Mouse (Mus musculus) small intestine, adult 2 months (tissue): Measurements from ENCODE around the gene Foxc2. TPM values are rescaled to one million over a fixed set of nuclear protein-coding genes. Genes with fewer than 3 reads are reported as not detected.

Experiments
- H3K27ac ChIP-seq: fragments of 200-500 bp; 2 replicates; pipeline ENCODE4 v1.5.1; 2012; ENCODE audit warnings: low read depth, low read length, control low read depth, inconsistent platforms; ENCODE audit not compliant: insufficient read depth
- H3K27me3 ChIP-seq: fragments of 200-500 bp; 2 replicates; pipeline ENCODE4 v1.6.1; 2012; ENCODE audit warnings: mild to moderate bottlenecking, moderate library complexity, low read length, inconsistent platforms; ENCODE audit not compliant: control insufficient read depth, insufficient read depth
- H3K36me3 ChIP-seq: fragments of 200-500 bp; 2 replicates; pipeline ENCODE4 v1.6.1; 2012; ENCODE audit warnings: mild to moderate bottlenecking, low read length, control low read depth, inconsistent platforms; ENCODE audit not compliant: control insufficient read depth, insufficient read depth
- H3K4me1 ChIP-seq: fragments of 200-500 bp; 2 replicates; pipeline ENCODE4 v1.6.1; 2012; ENCODE audit warnings: low read length, inconsistent platforms, mixed read lengths; ENCODE audit not compliant: control insufficient read depth, insufficient read depth, insufficient read length
- H3K4me3 ChIP-seq: fragments of 200-500 bp; 2 replicates; pipeline ENCODE4 v1.5.1; 2012; ENCODE audit warnings: low read depth, mild to moderate bottlenecking, control low read depth, inconsistent platforms, low read length, moderate library complexity
- CTCF ChIP-seq: fragments of 200-500 bp; IDR thresholded peaks from 2 replicates; pipeline ENCODE4 v1.5.1; 2012; ENCODE audit warnings: low read depth, mild to moderate bottlenecking, control low read depth, inconsistent platforms, low read length, moderate library complexity, mixed read lengths; ENCODE audit not compliant: insufficient replicate concordance, insufficient read length; ENCODE audit errors: extremely low read depth
- POLR2A ChIP-seq: fragments of 200-500 bp; IDR thresholded peaks from 2 replicates; pipeline ENCODE4 v1.6.1; 2012; ENCODE audit warnings: low read depth, mild to moderate bottlenecking, control low read depth, inconsistent platforms, low read length, moderate library complexity
- WGBS: fragments of 180-500 bp; shearing (Covaris S2); methylation state at CpG from one replicate; pipeline ENCODE4 v1.1.7; 2018; 5-methylcytosine and 5-hydroxymethylcytosine counted together
- polyA plus RNA-seq: library from polyadenylated mRNA; depleted of rRNA; stranded (reverse); fragments of >200 nt; gene quantifications from 2 replicates; pipeline ENCODE4 v1.2.3, GENCODE M21; 2012; rRNA removed

Foxc2 gene
- 0.53 and 0.63 TPM in 2 replicates for polyA plus RNA-seq

GRCm38 (mm10) chr8:121115948-121116347, at the start of gene Foxc2:
Gene Foxc2 (plus strand): TSS chr8:121116171.
- peaks cover 67% of the 10 kb centered on the region for H3K27me3 ChIP-seq
- no peaks in the 10 kb centered on the region for H3K36me3 ChIP-seq
- TF ChIP-seq POLR2A (no peak; the same call in 1 of the 2 replicates), CTCF (no peak)
- 2% methylated on average over 25 of the region's 25 CpGs for WGBS
- H3K27ac ChIP-seq: no peak within 1 kb of the TSS
- peak within 1 kb of the TSS; percentile 63 for H3K4me3 ChIP-seq
- H3K4me1 ChIP-seq: peaks cover 9% of the 10 kb centered on the region; the same call in 1 of the 2 replicates

- H3K4me1 ChIP-seq: no peaks in the 10 kb centered on the region; the same call in 1 of the 2 replicates
- no peaks in the 10 kb centered on the region for H3K36me3 ChIP-seq
- peak overlapping the region; percentile 12 for H3K27ac ChIP-seq
- TF ChIP-seq CTCF (no peak), POLR2A (no peak)
- no peak overlapping the region for H3K4me3 ChIP-seq
- H3K27me3 ChIP-seq: peaks cover 33% of the 10 kb centered on the region
- 11% methylated on average over 12 of the region's 12 CpGs for WGBS
Measured at GRCm38 (mm10) chr8:121071454-121071853, 44.5 kb upstream of the Foxc2 start.

- H3K4me3 ChIP-seq: no peak overlapping the region
- peak overlapping the region; percentile 46; the same call in 1 of the 2 replicates for H3K27ac ChIP-seq
- no peaks in the 10 kb centered on the region for H3K36me3 ChIP-seq
- H3K4me1 ChIP-seq: no peaks in the 10 kb centered on the region; the same call in 1 of the 2 replicates
- TF ChIP-seq CTCF: no peak
- no peak for TF ChIP-seq POLR2A
- peaks cover 33% of the 10 kb centered on the region for H3K27me3 ChIP-seq
- 45% methylated on average over 11 of the region's 11 CpGs for WGBS
Measured at GRCm38 (mm10) chr8:121072406-121073130, 43.4 kb upstream of the Foxc2 start.

GRCm38 (mm10) chr8:121073174-121074107, 42.5 kb upstream of the Foxc2 start:
- TF ChIP-seq POLR2A (no peak), CTCF (no peak)
- H3K27ac ChIP-seq: peak overlapping the region; percentile 50
- H3K4me1 ChIP-seq: no peaks in the 10 kb centered on the region; the same call in 1 of the 2 replicates
- H3K4me3 ChIP-seq: peak overlapping the region; percentile 46
- WGBS: 4% methylated on average over 48 of the region's 48 CpGs
- H3K27me3 ChIP-seq: peaks cover 33% of the 10 kb centered on the region
- H3K36me3 ChIP-seq: no peaks in the 10 kb centered on the region

- H3K36me3 ChIP-seq: no peaks in the 10 kb centered on the region
- WGBS: 12% methylated on average over 15 of the region's 15 CpGs
- no peaks in the 10 kb centered on the region; the same call in 1 of the 2 replicates for H3K4me1 ChIP-seq
- peaks cover 36% of the 10 kb centered on the region for H3K27me3 ChIP-seq
- peak overlapping the region; percentile 50 for H3K27ac ChIP-seq
- TF ChIP-seq CTCF (no peak), POLR2A (no peak)
- H3K4me3 ChIP-seq: peak overlapping the region; percentile 46; the same call in 1 of the 2 replicates
Measured at GRCm38 (mm10) chr8:121074108-121074847, 41.7 kb upstream of the Foxc2 start.

- peak overlapping the region; percentile 26; the same call in 1 of the 2 replicates for H3K4me3 ChIP-seq
- TF ChIP-seq CTCF: no peak
- no peak for TF ChIP-seq POLR2A
- peaks cover 41% of the 10 kb centered on the region for H3K27me3 ChIP-seq
- WGBS: 9% methylated on average over 10 of the region's 10 CpGs
- H3K4me1 ChIP-seq: no peaks in the 10 kb centered on the region; the same call in 1 of the 2 replicates
- H3K36me3 ChIP-seq: no peaks in the 10 kb centered on the region
- peak overlapping the region; percentile 50 for H3K27ac ChIP-seq
Measured at GRCm38 (mm10) chr8:121074848-121075145, 41.2 kb upstream of the Foxc2 start.
